In genomic region chr6:61223563-61223962, GRCm38 (mm10) we compare ENCODE assay signal across 16 mouse cellular contexts. TPM values are rescaled to one million over a fixed set of nuclear protein-coding genes. Genes with fewer than 3 reads are reported as not detected.
"Had no signal": no experiment of that assay in that cellular context is flagged by ENCODE, and none has a peak within 500 bp of the region (broad histone marks: within the 10 kb centered on the region; RNA-seq: fewer than 3 reads in every experiment).

No protein-coding gene starts in this region.

- ATAC-seq: liver, embryonic 12.5 days had no signal

- H3K36me3 ChIP-seq: liver, embryonic 12.5 days; liver, embryonic 15.5 days; lung, embryonic 15.5 days; stomach, embryonic 15.5 days had no signal

- H3K4me2 ChIP-seq: liver, embryonic 12.5 days; liver, embryonic 15.5 days; lung, embryonic 15.5 days; midbrain, embryonic 11.5 days; stomach, embryonic 15.5 days had no signal

- H3K27me3 ChIP-seq: liver, embryonic 12.5 days; liver, embryonic 15.5 days; lung, embryonic 15.5 days; stomach, embryonic 15.5 days had no signal

- H3K4me3 ChIP-seq: left cerebral cortex, adult 2 months; liver, embryonic 12.5 days; liver, embryonic 15.5 days; lung, embryonic 15.5 days; stomach, embryonic 15.5 days had no signal

- H3K4me1 ChIP-seq: liver, embryonic 12.5 days; liver, embryonic 15.5 days; lung, embryonic 15.5 days; stomach, embryonic 15.5 days had no signal

- H3K9ac ChIP-seq: liver, embryonic 12.5 days; liver, embryonic 15.5 days; lung, embryonic 15.5 days; stomach, embryonic 15.5 days had no signal

- H3K27ac ChIP-seq: left cerebral cortex, adult 2 months; liver, embryonic 12.5 days; liver, embryonic 15.5 days; lung, embryonic 15.5 days; stomach, embryonic 15.5 days had no signal

- H3K9me3 ChIP-seq: liver, embryonic 12.5 days; liver, embryonic 15.5 days; lung, embryonic 15.5 days; stomach, embryonic 15.5 days had no signal

- DNase-seq: kidney, adult 8-10 months; layer of hippocampus, postnatal 36 days; lung, adult 18-20 months; lung, postnatal 10 days; lung, postnatal 36 days; midbrain, embryonic 14.5 days; right cerebral cortex, postnatal 4 days; spleen, adult 18-20 months; thymus, postnatal 36 days had no signal

RNA-seq across cellular contexts. Expression of gene Ccser1, which starts 43.4 kb away (rescaled TPM):
- total RNA-seq: megakaryocyte-erythroid progenitor cell, adult 5-6 weeks had no signal
